Mouse (Mus musculus) heart, embryonic 16.5 days (tissue): Measurements from ENCODE around the gene Aqr. TPM values are rescaled to one million over a fixed set of nuclear protein-coding genes. Genes with fewer than 3 reads are reported as not detected.

Experiments used
- ATAC-seq: fragments of 200-750 bp; cut with Nextera tagmentation; replicated peaks from 2 replicates; pipeline ENCODE4 v1.8.0; 2017; ENCODE audit warnings: moderate number of reproducible peaks; ENCODE audit not compliant: insufficient read depth, low FRiP score; ENCODE audit errors: extremely low read depth
- H3K27ac ChIP-seq: fragments of 300-500 bp; sonication (generic); 2 replicates; pipeline ENCODE4 v1.5.1; 2014; ENCODE audit warnings: mild to moderate bottlenecking, low read length, control low read depth, moderate library complexity
- H3K27me3 ChIP-seq: fragments of 300-500 bp; sonication (generic); 2 replicates; pipeline ENCODE4 v1.6.1; 2014; ENCODE audit warnings: low read length, mixed read lengths; ENCODE audit not compliant: control insufficient read depth, insufficient read depth
- H3K36me3 ChIP-seq: fragments of 300-500 bp; sonication (generic); 2 replicates; pipeline ENCODE4 v1.6.1; 2014; ENCODE audit not compliant: control insufficient read depth, insufficient read depth
- H3K4me1 ChIP-seq: fragments of 300-500 bp; sonication (generic); 2 replicates; pipeline ENCODE4 v1.6.1; 2014; ENCODE audit warnings: low read length, mixed read lengths; ENCODE audit not compliant: control insufficient read depth, insufficient read depth
- H3K4me2 ChIP-seq: fragments of 300-500 bp; sonication (generic); 2 replicates; pipeline ENCODE4 v1.6.1; 2014; ENCODE audit warnings: low read depth, mild to moderate bottlenecking, control low read depth, low read length
- H3K4me3 ChIP-seq: fragments of 300-500 bp; sonication (generic); 2 replicates; pipeline ENCODE4 v1.5.1; 2014; ENCODE audit warnings: mild to moderate bottlenecking, control low read depth, low read length
- H3K9ac ChIP-seq: fragments of 300-500 bp; sonication (generic); 2 replicates; pipeline ENCODE4 v1.6.1; 2014; ENCODE audit warnings: low read length, control low read depth
- H3K9me3 ChIP-seq: fragments of 300-500 bp; sonication (generic); replicated peaks from 2 replicates; pipeline ENCODE4 v1.6.1; 2016; ENCODE audit warnings: low read length; ENCODE audit not compliant: control insufficient read depth
- WGBS: fragments of 180-500 bp; shearing (Covaris S2); extraction: QIAGEN DNeasy Blood & Tissue Kit; methylation state at CpG from one replicate; pipeline ENCODE4 v1.1.7; 2014; 5-methylcytosine and 5-hydroxymethylcytosine counted together
- microRNA-seq: library from miRNA; unstranded; fragments of <30 nt; microRNA quantifications from one replicate; pipeline ENCODE4, GENCODE M21; 2017
- polyA plus RNA-seq: library from polyadenylated mRNA; unstranded; fragments of >200 nt; fragmentation: Nextera tagmentation; extraction: Ambion mirVana; gene quantifications from 2 replicates; pipeline ENCODE4 v1.2.1, GENCODE M21; 2015

The Aqr gene
- polyA plus RNA-seq, 1 experiment from 2014 or later, result 21.9 TPM

- Histone ChIP-seq H3K9me3 (no peaks in the 10 kb centered on the region), H3K4me3 (peak overlapping the region; percentile 58), H3K4me1 (0 out of 2 replicates have a peak, but pooled peaks cover 3% of the 10 kb centered on the region), H3K4me2 (peak overlapping the region; percentile 69), H3K36me3 (peaks cover 9% of the 10 kb centered on the region; the same call in 1 of the 2 replicates), H3K27ac (peak overlapping the region; percentile 98), H3K27me3 (no peaks in the 10 kb centered on the region), H3K9ac (peak overlapping the region; percentile 84)
- ATAC-seq, result no peak
- WGBS, result 62% methylated on average over 13 of the region's 14 CpGs
Observed at GRCm38 (mm10) chr2:114051871-114052241, 135.0 kb downstream of the Aqr start.

Small RNAs within 50 kb of the gene (microRNA-seq; reads per million reads assigned to microRNA genes)
- not detected for gene Mir7002

Other genes starting within 250 kb of the Aqr start
- 0.07 TPM in 1 of 2 replicates, not detected in the other for gene Gjd2, start 173.4 kb downstream of the Aqr start, polyA plus RNA-seq
- gene Actc1, start 133.5 kb downstream of the Aqr start, polyA plus RNA-seq, result 15,141 and 15,377 TPM in 2 replicates
- gene Zfp770, start 14.4 kb upstream of the Aqr start, polyA plus RNA-seq, result 2.8 and 3.1 TPM in 2 replicates